Mouse (Mus musculus) hindbrain, embryonic 11.5 days (tissue): ENCODE results near the gene Cmtr1. TPM values are rescaled to one million over a fixed set of nuclear protein-coding genes. Genes with fewer than 3 reads are reported as not detected.

Experiments used
- ATAC-seq: fragments of 200-750 bp; cut with Nextera tagmentation; 2 replicates; pipeline ENCODE4 v1.8.0; 2017; ENCODE audit warnings: mild to moderate bottlenecking, moderate TSS enrichment, moderate library complexity; ENCODE audit not compliant: low FRiP score
- DNase-seq: peaks from one replicate; pipeline ENCODE4 v3.0.0-alpha.2; 2015; ENCODE audit warnings: low spot score
- H3K27ac ChIP-seq: fragments of 300-500 bp; sonication (generic); 2 replicates; pipeline ENCODE4 v1.5.1; 2014; ENCODE audit warnings: mild to moderate bottlenecking, low read depth, low read length
- H3K27me3 ChIP-seq: fragments of 300-500 bp; sonication (generic); 2 replicates; pipeline ENCODE4 v1.6.1; 2014; ENCODE audit warnings: mild to moderate bottlenecking, low read length, moderate library complexity, mixed read lengths; ENCODE audit not compliant: control insufficient read depth, insufficient read depth
- H3K36me3 ChIP-seq: fragments of 300-500 bp; sonication (generic); 2 replicates; pipeline ENCODE4 v1.6.1; 2014; ENCODE audit warnings: mild to moderate bottlenecking, low read length, moderate library complexity, mixed read lengths; ENCODE audit not compliant: control insufficient read depth, insufficient read depth
- H3K4me1 ChIP-seq: fragments of 300-500 bp; sonication (generic); replicated peaks from 2 replicates; pipeline ENCODE4 v1.6.1; 2014; ENCODE audit warnings: low read length, mixed read lengths; ENCODE audit not compliant: control insufficient read depth, insufficient read depth
- H3K4me2 ChIP-seq: fragments of 300-500 bp; sonication (generic); replicated peaks from 2 replicates; pipeline ENCODE4 v1.6.1; 2014; ENCODE audit warnings: mild to moderate bottlenecking, low read depth, low read length
- H3K4me3 ChIP-seq: fragments of 300-500 bp; sonication (generic); 2 replicates; pipeline ENCODE4 v1.5.1; 2014; ENCODE audit warnings: low read depth, low read length
- H3K9ac ChIP-seq: fragments of 300-500 bp; sonication (generic); 2 replicates; pipeline ENCODE4 v1.6.1; 2014; ENCODE audit warnings: low read depth, low read length
- H3K9me3 ChIP-seq: fragments of 300-500 bp; sonication (generic); 2 replicates; pipeline ENCODE4 v1.6.1; 2016; ENCODE audit warnings: low read length; ENCODE audit not compliant: control insufficient read depth
- WGBS: fragments of 180-500 bp; shearing (Covaris S2); extraction: QIAGEN DNeasy Blood & Tissue Kit; methylation state at CpG from one replicate; pipeline ENCODE4 v1.1.7; 2014; 5-methylcytosine and 5-hydroxymethylcytosine counted together
- polyA plus RNA-seq: library from polyadenylated mRNA; unstranded; fragments of >200 nt; fragmentation: Nextera tagmentation; extraction: Ambion mirVana; gene quantifications from 2 replicates; pipeline ENCODE4 v1.2.1, GENCODE M21; 2014

Cmtr1 gene
- polyA plus RNA-seq, 1 experiment from 2014 or later, result 107 TPM

DNA sequence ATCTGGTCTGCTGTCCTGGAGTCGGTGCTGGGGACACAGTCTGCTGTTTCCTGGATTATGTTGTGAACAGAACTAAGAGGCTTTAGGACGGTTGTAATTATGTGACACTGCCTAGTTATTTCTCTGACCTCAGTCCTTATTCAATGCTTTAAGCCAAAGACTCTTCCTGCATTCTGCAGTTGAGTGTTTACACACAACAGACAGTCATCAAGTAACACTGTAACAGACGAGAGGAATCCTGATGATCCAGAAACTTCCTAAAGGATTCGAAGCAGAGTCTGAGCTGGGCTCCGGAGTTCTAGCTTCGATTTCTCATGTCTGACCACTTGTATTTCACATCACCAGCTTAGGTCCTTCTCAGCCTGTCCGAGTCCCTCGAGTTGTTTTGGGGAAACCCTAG is 18.1 kb downstream of the Cmtr1 start:
- H3K4me2 ChIP-seq, result no peak overlapping the region
- 91% methylated on average over 8 of the region's 8 CpGs for WGBS
- H3K9ac ChIP-seq, result no peak overlapping the region
- H3K27me3 ChIP-seq, result no peaks in the 10 kb centered on the region
- peaks cover 4% of the 10 kb centered on the region for H3K36me3 ChIP-seq
- no peak overlapping the region for H3K4me3 ChIP-seq
- no peak for ATAC-seq
- H3K27ac ChIP-seq, result no peak overlapping the region
- no peaks in the 10 kb centered on the region for H3K9me3 ChIP-seq
- H3K4me1 ChIP-seq, result no peaks in the 10 kb centered on the region
- no peak for DNase-seq

DNA sequence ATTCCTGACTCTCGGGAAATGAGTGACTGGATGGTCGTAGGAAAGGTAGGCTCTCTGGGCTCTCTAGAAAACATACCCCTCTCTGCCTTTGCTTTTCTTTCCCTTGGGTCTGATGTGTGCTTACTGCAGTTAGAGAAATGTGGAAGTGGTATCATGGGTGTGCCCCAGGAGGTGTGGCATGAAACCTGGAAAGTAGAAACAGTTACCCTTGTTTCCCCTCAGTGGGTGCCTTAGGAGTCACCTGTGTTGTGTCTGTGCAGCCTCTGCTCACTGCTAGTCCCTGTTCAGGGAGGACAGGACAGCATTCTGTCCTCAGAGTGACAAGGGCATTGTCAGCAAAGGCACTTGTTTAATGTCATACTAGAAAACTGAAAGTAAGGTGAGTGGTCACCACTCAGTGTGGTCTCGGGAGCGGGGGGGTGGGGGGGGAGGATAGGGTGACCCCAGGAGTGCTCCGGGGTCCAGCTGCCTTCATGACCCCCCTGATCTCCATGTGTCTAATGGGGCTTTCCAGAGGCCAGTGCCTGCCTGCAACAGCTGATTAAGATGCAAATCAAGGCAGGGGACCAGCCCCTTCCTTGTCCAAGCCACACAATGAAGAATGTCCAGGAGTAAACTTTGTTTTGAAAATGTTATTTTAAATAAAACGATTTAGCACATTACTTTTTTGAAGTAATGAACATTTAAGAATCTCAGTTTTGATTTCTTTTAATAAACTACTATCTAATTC is 18.8 kb downstream of the Cmtr1 start:
- Histone ChIP-seq H3K4me3 (no peak overlapping the region), H3K9me3 (no peaks in the 10 kb centered on the region), H3K36me3 (peaks cover 4% of the 10 kb centered on the region), H3K9ac (no peak overlapping the region), H3K27me3 (no peaks in the 10 kb centered on the region), H3K4me1 (no peaks in the 10 kb centered on the region), H3K27ac (no peak overlapping the region), H3K4me2 (no peak overlapping the region)
- DNase-seq (no peak), ATAC-seq (no peak)
- WGBS, result 82% methylated on average over 6 of the region's 6 CpGs

- H3K27ac ChIP-seq, result no peak overlapping the region
- H3K4me1 ChIP-seq, result no peaks in the 10 kb centered on the region
- H3K4me3 ChIP-seq, result no peak overlapping the region
- no peak for ATAC-seq
- no peak overlapping the region for H3K4me2 ChIP-seq
- H3K9me3 ChIP-seq, result no peaks in the 10 kb centered on the region
- no peak overlapping the region for H3K9ac ChIP-seq
- peaks cover 4% of the 10 kb centered on the region for H3K36me3 ChIP-seq
- no peaks in the 10 kb centered on the region for H3K27me3 ChIP-seq
- WGBS, result 78% methylated on average over 2 of the region's 2 CpGs
- DNase-seq, result no peak
Observed at GRCm38 (mm10) chr17:29680174-29680573, 19.8 kb downstream of the Cmtr1 start.

DNA sequence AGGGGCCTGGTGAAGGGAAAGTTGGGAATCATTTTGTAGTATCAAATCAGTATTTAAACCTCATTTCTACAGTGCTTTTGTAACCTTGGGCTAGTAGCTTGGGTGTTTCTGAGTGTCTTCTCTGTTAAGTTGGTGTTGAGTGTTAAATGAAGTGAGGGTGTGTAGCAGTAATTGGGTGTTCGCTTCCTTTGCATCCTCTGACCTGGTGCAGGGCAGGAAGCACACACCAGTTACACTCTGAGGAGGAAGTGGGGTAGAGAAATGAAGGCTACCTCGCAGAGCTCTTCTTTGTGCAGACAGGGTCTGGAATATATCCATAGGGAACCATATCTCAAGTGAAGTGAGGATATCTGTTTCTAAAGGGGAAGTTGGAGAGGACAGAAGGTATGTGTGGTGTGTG is 20.5 kb downstream of the Cmtr1 start:
- no peak for ATAC-seq
- peaks cover 4% of the 10 kb centered on the region for H3K36me3 ChIP-seq
- H3K27ac ChIP-seq, result no peak overlapping the region

GRCm38 (mm10) chr17:29681669-29682068 is 21.3 kb downstream of the Cmtr1 start:
- H3K27me3 ChIP-seq, result no peaks in the 10 kb centered on the region
- DNase-seq, result no peak
- no peak for ATAC-seq
- no peak overlapping the region for H3K9ac ChIP-seq
- H3K27ac ChIP-seq, result no peak overlapping the region
- 94% methylated on average over 9 of the region's 9 CpGs for WGBS
- H3K4me2 ChIP-seq, result no peak overlapping the region
- H3K4me1 ChIP-seq, result no peaks in the 10 kb centered on the region
- peaks cover 4% of the 10 kb centered on the region for H3K36me3 ChIP-seq
- H3K9me3 ChIP-seq, result no peaks in the 10 kb centered on the region
- no peak overlapping the region for H3K4me3 ChIP-seq

More for the DNA sequence above, 20.5 kb downstream of the Cmtr1 start:
- WGBS, result 94% methylated on average over 2 of the region's 2 CpGs
- DNase-seq, result no peak
- Histone ChIP-seq H3K4me1 (no peaks in the 10 kb centered on the region), H3K27me3 (no peaks in the 10 kb centered on the region), H3K9ac (no peak overlapping the region), H3K4me3 (no peak overlapping the region), H3K9me3 (no peaks in the 10 kb centered on the region), H3K4me2 (no peak overlapping the region)

- H3K4me2 ChIP-seq, result no peak overlapping the region
- ATAC-seq (no peak), DNase-seq (no peak)
- H3K36me3 ChIP-seq, result peaks cover 2% of the 10 kb centered on the region; the same call in 1 of the 2 replicates
- H3K4me1 ChIP-seq, result no peaks in the 10 kb centered on the region
- no peaks in the 10 kb centered on the region for H3K27me3 ChIP-seq
- 81% methylated on average over 7 of the region's 7 CpGs for WGBS
- H3K9ac ChIP-seq, result no peak overlapping the region
- no peaks in the 10 kb centered on the region for H3K9me3 ChIP-seq
- no peak overlapping the region for H3K27ac ChIP-seq
- H3K4me3 ChIP-seq, result no peak overlapping the region
Observed at GRCm38 (mm10) chr17:29682261-29682660, 21.9 kb downstream of the Cmtr1 start.

- Histone ChIP-seq H3K9ac (no peak overlapping the region), H3K4me2 (no peak overlapping the region), H3K27me3 (no peaks in the 10 kb centered on the region), H3K9me3 (no peaks in the 10 kb centered on the region), H3K36me3 (0 out of 2 replicates have a peak, but pooled peaks cover 2% of the 10 kb centered on the region), H3K4me1 (no peaks in the 10 kb centered on the region), H3K4me3 (no peak overlapping the region), H3K27ac (no peak overlapping the region)
- no peak for ATAC-seq
- WGBS, result 74% methylated on average over 2 of the region's 2 CpGs
- no peak for DNase-seq
Observed at GRCm38 (mm10) chr17:29683127-29683526, 22.7 kb downstream of the Cmtr1 start.

DNA sequence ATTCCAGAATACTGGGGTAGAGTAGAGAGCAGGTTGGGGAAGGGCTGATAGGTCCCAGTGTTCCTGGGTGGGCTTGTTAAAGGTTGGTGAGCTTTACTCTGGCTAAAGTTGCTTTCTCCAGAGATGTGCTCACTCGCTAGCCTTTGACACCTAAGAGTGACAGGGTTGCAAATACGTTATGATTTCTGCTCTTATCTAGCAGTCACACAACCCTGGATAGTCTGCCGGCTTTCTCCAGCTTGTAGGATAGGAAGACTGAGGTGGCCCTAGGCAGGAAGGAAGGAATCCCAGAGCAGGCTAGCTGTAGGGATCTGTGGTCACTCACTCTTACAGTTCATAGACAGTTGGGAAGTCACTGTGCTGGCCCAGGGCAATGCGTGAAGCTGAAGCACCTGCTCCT is 23.9 kb downstream of the Cmtr1 start:
- DNase-seq (no peak), ATAC-seq (no peak)
- H3K4me3 ChIP-seq, result no peak overlapping the region
- H3K9ac ChIP-seq, result no peak overlapping the region
- H3K4me1 ChIP-seq, result no peaks in the 10 kb centered on the region
- 96% methylated on average over 4 of the region's 4 CpGs for WGBS
- no peak overlapping the region for H3K4me2 ChIP-seq
- no peaks in the 10 kb centered on the region for H3K9me3 ChIP-seq
- H3K27me3 ChIP-seq, result no peaks in the 10 kb centered on the region
- no peak overlapping the region for H3K27ac ChIP-seq
- 0 out of 2 replicates have a peak, but pooled peaks cover 2% of the 10 kb centered on the region for H3K36me3 ChIP-seq

GRCm38 (mm10) chr17:29686771-29687170 is 26.4 kb downstream of the Cmtr1 start:
- Histone ChIP-seq H3K4me1 (no peaks in the 10 kb centered on the region), H3K9me3 (no peaks in the 10 kb centered on the region), H3K27ac (no peak overlapping the region), H3K27me3 (no peaks in the 10 kb centered on the region), H3K36me3 (0 out of 2 replicates have a peak, but pooled peaks cover 2% of the 10 kb centered on the region), H3K9ac (no peak overlapping the region), H3K4me3 (no peak overlapping the region), H3K4me2 (no peak overlapping the region)
- 93% methylated on average over 5 of the region's 5 CpGs for WGBS
- no peak for ATAC-seq
- DNase-seq, result no peak
